Mouse (Mus musculus) CD4-positive, CD25-positive, alpha-beta regulatory T cell, adult 2 months (primary cell): ENCODE measurements around the gene Nfix.

Experiments used
- DNase-seq: peaks from one replicate; pipeline ENCODE4 v3.0.0-alpha.2; 2012; ENCODE audit warnings: low read depth, low spot score

Nfix gene

GRCm38 (mm10) chr8:84664566-84665384 is 135.4 kb downstream of the Nfix start:
- DNase-seq = peak; percentile 82

GRCm38 (mm10) chr8:84663483-84664327 is 136.4 kb downstream of the Nfix start:
- peak; percentile 90 for DNase-seq

- peak; percentile 94 for DNase-seq
Measured at GRCm38 (mm10) chr8:84662581-84663065, 137.5 kb downstream of the Nfix start, which contains the start of gene Ier2. TSS of gene Ier2 (minus strand) at chr8:84662852.

GRCm38 (mm10) chr8:84661961-84662571 is 138.1 kb downstream of the Nfix start:
- peak; percentile 72 for DNase-seq

- DNase-seq = peak; percentile 85
Measured at GRCm38 (mm10) chr8:84661458-84661871, 138.7 kb downstream of the Nfix start.

- peak; percentile 67 for DNase-seq
Measured at GRCm38 (mm10) chr8:84660819-84661457, 139.2 kb downstream of the Nfix start.

- DNase-seq = peak; percentile 88
Measured at GRCm38 (mm10) chr8:84659936-84660818, 140.0 kb downstream of the Nfix start.

GRCm38 (mm10) chr8:84658951-84659350 is 141.2 kb downstream of the Nfix start:
- peak; percentile 44 for DNase-seq

GRCm38 (mm10) chr8:84657680-84658079 is 142.5 kb downstream of the Nfix start:
- DNase-seq = no peak

GRCm38 (mm10) chr8:84657203-84657602 is 142.9 kb downstream of the Nfix start:
- DNase-seq = no peak

- peak; percentile 86 for DNase-seq
Measured at GRCm38 (mm10) chr8:84656641-84657126, 143.5 kb downstream of the Nfix start.

- DNase-seq = no peak
Measured at GRCm38 (mm10) chr8:84656191-84656525, 144.0 kb downstream of the Nfix start.

GRCm38 (mm10) chr8:84655336-84656190 is 144.6 kb downstream of the Nfix start:
- DNase-seq = no peak

- peak; percentile 44 for DNase-seq
Measured at GRCm38 (mm10) chr8:84654597-84654996, 145.5 kb downstream of the Nfix start.

GRCm38 (mm10) chr8:84653092-84653631 is 147.0 kb downstream of the Nfix start:
- no peak for DNase-seq

GRCm38 (mm10) chr8:84650213-84650612 is 149.9 kb downstream of the Nfix start:
- DNase-seq = no peak
